Mouse (Mus musculus) lung, embryonic 16.5 days (tissue): ENCODE results near the gene Itpkc. TPM values are rescaled to one million over a fixed set of nuclear protein-coding genes. Genes with fewer than 3 reads are reported as not detected.

Source experiments
- ATAC-seq: fragments of 200-750 bp; cut with Nextera tagmentation; 2 replicates; pipeline ENCODE4 v1.8.0; 2017; ENCODE audit warnings: low read depth, mild to moderate bottlenecking, moderate library complexity
- H3K27ac ChIP-seq: fragments of 300-500 bp; sonication (generic); 2 replicates; pipeline ENCODE4 v1.5.1; 2014; ENCODE audit warnings: mild to moderate bottlenecking, control low read depth, low read length
- H3K27me3 ChIP-seq: fragments of 300-500 bp; sonication (generic); 2 replicates; pipeline ENCODE4 v1.6.1; 2014; ENCODE audit warnings: low read depth, low read length, mixed read lengths; ENCODE audit not compliant: control insufficient read depth, insufficient read depth
- H3K36me3 ChIP-seq: fragments of 300-500 bp; sonication (generic); 2 replicates; pipeline ENCODE4 v1.6.1; 2014; ENCODE audit warnings: low read length; ENCODE audit not compliant: control insufficient read depth, insufficient read depth
- H3K4me1 ChIP-seq: fragments of 300-500 bp; sonication (generic); replicated peaks from 2 replicates; pipeline ENCODE4 v1.6.1; 2014; ENCODE audit warnings: low read length, mixed read lengths; ENCODE audit not compliant: control insufficient read depth, insufficient read depth
- H3K4me2 ChIP-seq: fragments of 300-500 bp; sonication (generic); 2 replicates; pipeline ENCODE4 v1.6.1; 2014; ENCODE audit warnings: low read depth, low read length, control low read depth
- H3K4me3 ChIP-seq: fragments of 300-500 bp; sonication (generic); 2 replicates; pipeline ENCODE4 v1.5.1; 2014; ENCODE audit warnings: mild to moderate bottlenecking, low read length, control low read depth
- H3K9ac ChIP-seq: fragments of 300-500 bp; sonication (generic); 2 replicates; pipeline ENCODE4 v1.6.1; 2014; ENCODE audit warnings: low read length, control low read depth
- H3K9me3 ChIP-seq: fragments of 300-500 bp; sonication (generic); 2 replicates; pipeline ENCODE4 v1.6.1; 2016; ENCODE audit warnings: low read length; ENCODE audit not compliant: control insufficient read depth
- WGBS: fragments of 180-500 bp; shearing (Covaris S2); extraction: QIAGEN DNeasy Blood & Tissue Kit; methylation state at CpG from one replicate; pipeline ENCODE4 v1.1.7; 2014; 5-methylcytosine and 5-hydroxymethylcytosine counted together
- polyA plus RNA-seq: library from polyadenylated mRNA; unstranded; fragments of >200 nt; fragmentation: Nextera tagmentation; extraction: Ambion mirVana; gene quantifications from 2 replicates; pipeline ENCODE4 v1.2.1, GENCODE M21; 2015

Gene Itpkc
- 4.1 and 4.3 TPM in 2 replicates for polyA plus RNA-seq

GRCm38 (mm10) chr7:27228281-27228821, at the start of gene Itpkc:
Gene Itpkc (minus strand): TSS chr7:27228661.
- ATAC-seq, result peak; percentile 88
- Histone ChIP-seq H3K4me2 (peak within 1 kb of the TSS; percentile 85), H3K27ac (peak within 1 kb of the TSS; percentile 91), H3K9me3 (no peaks in the 10 kb centered on the region), H3K4me1 (peaks cover 40% of the 10 kb centered on the region), H3K27me3 (no peaks in the 10 kb centered on the region), H3K4me3 (peak within 1 kb of the TSS; percentile 84), H3K9ac (peak within 1 kb of the TSS; percentile 83), H3K36me3 (no peaks in the 10 kb centered on the region)
- WGBS, result under 1% methylated on average over 49 of the region's 49 CpGs

DNA sequence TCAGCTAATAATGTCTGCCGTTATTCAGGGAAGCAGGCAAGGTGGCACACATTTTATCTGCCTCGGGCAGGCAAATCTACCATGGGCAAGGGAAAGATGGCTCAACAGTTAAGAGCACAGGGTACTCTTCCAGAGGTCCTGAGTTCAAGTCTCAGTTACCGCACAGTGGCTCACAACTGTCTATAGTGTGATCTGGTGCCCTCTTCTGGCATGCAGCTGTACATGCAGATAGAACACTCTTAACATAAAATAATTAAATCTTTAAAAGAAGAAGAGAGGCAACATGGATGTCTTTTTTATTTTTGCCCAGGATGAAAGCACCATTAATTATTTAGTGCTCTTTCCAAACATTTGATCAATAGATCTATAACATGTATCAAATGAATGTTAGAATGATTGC, 48.7 kb upstream of the Itpkc start:
- H3K4me3 ChIP-seq, result no peak overlapping the region
- no peaks in the 10 kb centered on the region for H3K9me3 ChIP-seq
- 83% methylated on average over 3 of the region's 3 CpGs for WGBS
- H3K27me3 ChIP-seq, result no peaks in the 10 kb centered on the region
- ATAC-seq, result no peak
- H3K4me2 ChIP-seq, result no peak overlapping the region
- H3K4me1 ChIP-seq, result no peaks in the 10 kb centered on the region
- no peak overlapping the region for H3K27ac ChIP-seq
- H3K9ac ChIP-seq, result no peak overlapping the region
- H3K36me3 ChIP-seq, result peaks cover 32% of the 10 kb centered on the region

DNA sequence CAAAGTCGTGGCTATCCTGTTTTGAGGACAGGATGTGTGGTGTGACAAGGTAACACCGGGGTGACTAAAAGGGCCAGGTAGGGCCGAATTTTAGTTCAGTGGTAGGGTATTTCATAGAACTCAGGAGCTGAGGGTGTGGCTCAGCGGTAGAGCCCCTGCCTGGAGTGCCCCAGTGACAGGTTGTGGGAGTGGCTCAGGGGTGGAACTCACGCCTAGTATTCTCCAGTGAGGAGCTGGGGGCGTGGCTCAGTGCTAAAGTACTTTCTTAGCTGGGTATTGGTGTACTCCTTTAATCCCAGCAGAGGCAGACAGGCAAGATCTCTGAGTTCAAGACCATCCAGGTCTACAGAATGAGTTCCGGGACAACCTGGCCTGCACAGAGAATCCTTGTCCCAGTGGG, 47.6 kb upstream of the Itpkc start:
- no peak for ATAC-seq

GRCm38 (mm10) chr7:27274916-27275315, 46.5 kb upstream of the Itpkc start:
- Histone ChIP-seq H3K4me1 (no peaks in the 10 kb centered on the region), H3K4me2 (no peak overlapping the region), H3K9ac (no peak overlapping the region), H3K36me3 (peaks cover 36% of the 10 kb centered on the region), H3K27ac (no peak overlapping the region), H3K9me3 (no peaks in the 10 kb centered on the region), H3K27me3 (no peaks in the 10 kb centered on the region), H3K4me3 (no peak overlapping the region)
- 81% methylated on average over 4 of the region's 4 CpGs for WGBS
- ATAC-seq, result no peak

More for the DNA sequence above, 47.6 kb upstream of the Itpkc start:
- H3K4me1 ChIP-seq, result no peaks in the 10 kb centered on the region
- H3K9me3 ChIP-seq, result no peaks in the 10 kb centered on the region
- H3K9ac ChIP-seq, result no peak overlapping the region
- H3K27ac ChIP-seq, result no peak overlapping the region
- no peaks in the 10 kb centered on the region for H3K27me3 ChIP-seq
- H3K36me3 ChIP-seq, result peaks cover 34% of the 10 kb centered on the region
- H3K4me3 ChIP-seq, result no peak overlapping the region
- H3K4me2 ChIP-seq, result no peak overlapping the region
- 58% methylated on average over 7 of the region's 7 CpGs for WGBS

- no peaks in the 10 kb centered on the region for H3K27me3 ChIP-seq
- H3K4me1 ChIP-seq, result no peaks in the 10 kb centered on the region
- 55% methylated on average over 32 of the region's 32 CpGs for WGBS
- no peak overlapping the region for H3K4me2 ChIP-seq
- peaks cover 46% of the 10 kb centered on the region for H3K36me3 ChIP-seq
- no peaks in the 10 kb centered on the region for H3K9me3 ChIP-seq
- peak; percentile 51; the same call in 1 of the 2 replicates for ATAC-seq
- no peak overlapping the region for H3K4me3 ChIP-seq
- no peak overlapping the region for H3K27ac ChIP-seq
- no peak overlapping the region for H3K9ac ChIP-seq
These were observed 45.4 kb upstream of the Itpkc start for GRCm38 (mm10) chr7:27273739-27274351.

DNA sequence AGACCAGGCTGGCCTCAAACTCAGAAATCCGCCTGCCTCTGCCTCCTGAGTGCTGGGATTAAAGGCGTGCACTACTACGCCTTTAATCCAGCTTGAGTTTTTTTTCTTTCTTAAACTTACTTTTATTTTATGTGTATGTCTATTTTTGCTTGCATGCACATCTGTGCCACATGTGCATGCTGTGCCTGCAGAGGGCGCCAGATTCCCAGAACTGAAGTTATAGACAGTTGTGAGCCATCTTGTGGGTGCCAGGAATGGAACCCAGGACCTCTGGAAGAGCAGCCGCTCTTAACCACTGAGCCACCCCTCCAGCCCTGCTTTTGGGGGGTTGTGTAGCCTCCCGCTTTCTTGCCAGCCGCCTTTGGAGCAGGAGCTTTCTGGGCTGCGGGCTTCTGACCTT, 43.0 kb upstream of the Itpkc start:
- Histone ChIP-seq H3K9ac (no peak overlapping the region), H3K9me3 (no peaks in the 10 kb centered on the region), H3K4me2 (no peak overlapping the region), H3K27me3 (no peaks in the 10 kb centered on the region), H3K4me3 (no peak overlapping the region), H3K27ac (no peak overlapping the region), H3K4me1 (peaks cover 12% of the 10 kb centered on the region), H3K36me3 (peaks cover 41% of the 10 kb centered on the region)
- 86% methylated on average over 8 of the region's 8 CpGs for WGBS
- ATAC-seq, result no peak

- Histone ChIP-seq H3K27ac (peak overlapping the region; percentile 67), H3K9ac (0 out of 2 replicates have a peak overlapping the region, but pooled peaks have one; percentile 9), H3K27me3 (no peaks in the 10 kb centered on the region), H3K36me3 (peaks cover 41% of the 10 kb centered on the region), H3K9me3 (no peaks in the 10 kb centered on the region), H3K4me3 (no peak overlapping the region), H3K4me1 (peaks cover 14% of the 10 kb centered on the region), H3K4me2 (0 out of 2 replicates have a peak overlapping the region, but pooled peaks have one; percentile 3)
- ATAC-seq, result peak; percentile 88
- WGBS, result 28% methylated on average over 20 of the region's 20 CpGs
These were observed 38.2 kb upstream of the Itpkc start for GRCm38 (mm10) chr7:27266515-27267128.

DNA sequence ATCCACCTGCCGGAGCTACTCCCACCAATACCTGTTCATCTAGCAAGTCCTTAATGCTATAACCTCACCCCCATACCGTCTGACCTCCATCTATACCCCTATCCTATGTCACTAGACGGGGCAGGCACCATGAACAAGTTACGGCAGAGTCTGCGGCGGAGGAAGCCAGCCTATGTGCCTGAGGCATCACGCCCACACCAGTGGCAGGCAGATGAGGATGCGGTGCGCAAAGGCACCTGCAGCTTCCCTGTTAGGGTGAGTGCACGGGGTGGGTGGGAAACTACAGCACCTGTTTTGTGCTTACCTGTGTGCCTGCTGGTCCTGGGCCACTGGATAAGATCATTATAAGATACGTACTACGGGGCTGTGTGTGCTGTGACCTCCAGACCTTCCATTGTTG, 36.3 kb upstream of the Itpkc start:
- no peak for ATAC-seq
- Histone ChIP-seq H3K9ac (no peak overlapping the region), H3K9me3 (no peaks in the 10 kb centered on the region), H3K4me3 (no peak overlapping the region), H3K4me2 (no peak overlapping the region), H3K36me3 (peaks cover 31% of the 10 kb centered on the region), H3K27me3 (no peaks in the 10 kb centered on the region), H3K27ac (no peak overlapping the region), H3K4me1 (peaks cover 21% of the 10 kb centered on the region)
- 90% methylated on average over 12 of the region's 12 CpGs for WGBS

DNA sequence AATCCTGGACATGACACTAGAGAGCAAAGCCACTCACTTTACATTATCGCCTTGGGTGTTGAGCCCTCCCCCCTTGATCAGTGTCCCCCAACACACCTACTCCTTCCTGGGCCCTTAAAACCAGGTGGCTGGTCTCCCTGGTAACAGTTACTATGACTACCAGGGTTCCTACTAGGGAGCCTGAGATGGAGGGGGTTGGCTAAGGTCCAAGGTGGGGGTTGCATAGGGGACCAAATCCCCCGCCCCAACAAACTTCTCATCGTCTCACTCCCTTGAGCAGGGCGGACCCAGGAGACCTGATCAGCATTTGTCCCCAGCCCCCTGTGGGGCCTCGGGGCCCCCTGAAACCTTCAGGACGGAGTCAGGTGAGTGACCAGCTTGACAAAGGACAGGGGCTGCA, 33.4 kb upstream of the Itpkc start:
- Histone ChIP-seq H3K4me2 (no peak overlapping the region), H3K9ac (no peak overlapping the region), H3K9me3 (no peaks in the 10 kb centered on the region), H3K27ac (no peak overlapping the region), H3K27me3 (no peaks in the 10 kb centered on the region), H3K36me3 (peaks cover 13% of the 10 kb centered on the region), H3K4me3 (no peak overlapping the region), H3K4me1 (peaks cover 31% of the 10 kb centered on the region)
- no peak for ATAC-seq
- 63% methylated on average over 6 of the region's 6 CpGs for WGBS
